Mouse (Mus musculus): ENCODE results near the gene Mctp1.

The Mctp1 gene

DNA sequence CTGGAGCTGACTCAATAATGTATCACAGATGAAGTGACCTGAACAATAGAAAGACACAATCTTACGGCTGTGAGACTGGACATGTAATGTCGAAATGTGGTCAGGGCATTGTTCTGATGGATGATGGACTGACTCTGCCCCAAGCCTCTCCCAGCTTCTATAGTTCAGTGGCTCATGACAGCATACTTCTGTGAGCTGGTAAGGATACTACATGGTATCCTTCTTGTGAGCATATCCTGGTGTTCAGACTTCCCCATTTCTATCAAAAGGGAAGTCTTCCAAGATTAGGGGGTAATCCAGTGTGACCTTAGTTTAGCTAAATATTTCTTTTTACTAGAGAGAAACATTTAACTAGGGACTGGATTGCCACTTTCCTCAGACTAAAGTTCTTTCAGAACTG is 227.2 kb downstream of the Mctp1 start:
- DNase-seq (ENCODE audit: low read depth) = no peak

DNA sequence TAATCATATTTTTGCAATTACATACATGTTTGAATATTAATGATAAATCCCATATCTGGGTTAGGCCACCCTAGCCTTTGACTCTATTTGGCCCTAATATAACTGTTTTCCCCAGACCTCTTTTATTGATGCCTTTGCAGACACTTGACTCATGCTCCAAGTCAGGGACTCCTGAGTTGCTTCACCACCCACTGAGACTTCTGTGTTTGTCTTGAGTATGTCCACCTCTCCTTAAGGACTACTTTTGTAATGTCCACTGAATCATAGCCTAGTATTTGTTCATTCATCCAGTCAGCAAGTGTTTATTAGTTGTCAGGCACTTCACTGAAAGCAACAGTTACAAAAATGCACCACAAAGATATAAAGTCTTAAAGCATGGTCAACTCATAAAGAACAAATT is 235.8 kb downstream of the Mctp1 start:
- DNase-seq (ENCODE audit: low read depth) = no peak

DNA sequence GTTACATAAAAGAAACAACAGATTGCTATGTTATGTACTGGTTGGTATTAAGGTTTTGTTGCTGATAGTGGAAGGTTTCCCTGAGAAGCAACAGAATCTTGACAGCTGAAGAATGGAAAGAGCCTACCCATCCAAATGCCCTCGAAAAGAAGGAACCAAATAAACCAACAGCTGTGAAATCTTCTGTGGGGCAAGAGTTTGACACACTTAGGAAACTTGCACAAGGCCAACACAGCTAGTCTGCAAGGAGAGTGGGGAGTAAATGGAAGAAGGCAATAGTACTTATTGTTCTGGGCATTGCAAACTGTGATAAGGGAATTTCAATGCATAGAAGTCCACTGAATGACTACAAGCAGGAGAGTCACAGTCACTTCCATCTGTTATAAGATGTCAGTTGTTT is 236.2 kb downstream of the Mctp1 start:
- no peak for DNase-seq (ENCODE audit: low read depth)

DNA sequence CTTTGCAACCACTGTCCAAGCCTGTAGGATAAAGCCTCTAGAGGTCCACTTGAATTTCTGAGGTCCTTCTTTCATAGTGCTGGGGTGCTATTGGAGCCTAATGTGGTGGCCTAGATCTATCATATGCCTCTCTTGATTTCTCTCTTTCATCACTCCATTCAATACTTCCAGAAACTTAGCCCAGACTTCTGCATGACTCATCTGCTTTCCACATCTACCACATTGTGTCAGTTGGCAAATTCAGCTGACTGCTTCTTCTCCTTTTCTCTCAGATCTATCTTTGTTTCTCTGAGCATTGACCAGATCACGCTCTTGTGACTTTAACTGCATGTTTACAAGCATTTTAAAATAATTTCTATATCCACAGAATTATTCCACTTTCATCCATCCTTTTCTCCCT is 249.4 kb downstream of the Mctp1 start:
- DNase-seq (ENCODE audit: low read depth) = no peak

DNA sequence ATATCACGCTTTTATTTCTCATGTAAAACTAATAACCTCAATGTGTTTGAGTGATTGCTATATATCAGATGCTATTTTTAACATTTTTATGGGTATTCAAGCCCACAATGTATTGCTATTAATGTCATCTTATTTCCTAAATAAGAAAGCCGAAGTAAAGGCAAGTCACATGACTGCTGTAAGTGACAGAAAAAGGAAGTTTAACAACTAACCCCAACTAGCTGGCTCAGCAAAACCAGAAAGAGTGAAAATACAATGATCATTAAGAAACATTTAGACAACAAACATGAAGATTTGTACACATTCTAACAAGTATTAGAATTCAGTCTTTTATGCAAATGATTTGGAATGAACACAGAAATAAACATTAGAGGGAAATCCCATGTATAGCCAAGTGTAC is 253.9 kb downstream of the Mctp1 start:
- DNase-seq (ENCODE audit: low read depth) = no peak

DNA sequence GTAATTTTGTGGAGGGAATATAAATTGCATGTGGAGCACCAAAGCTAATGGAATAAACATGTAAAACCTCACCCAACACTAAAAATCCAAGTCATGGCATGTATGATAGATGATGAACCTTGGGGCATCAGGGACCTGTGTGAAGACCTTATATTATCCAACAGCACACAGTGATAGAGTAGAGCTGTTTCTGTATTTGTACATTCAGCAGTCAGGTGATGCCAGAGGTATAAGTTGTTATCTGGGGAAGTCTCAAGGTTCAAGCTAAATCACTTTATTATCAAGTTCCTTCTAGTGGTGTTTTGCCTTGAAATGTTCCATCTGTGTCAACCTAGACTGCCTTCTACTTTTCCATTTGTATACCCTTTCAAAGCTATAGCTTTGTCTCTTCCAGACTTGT is 275.2 kb downstream of the Mctp1 start:
- DNase-seq (ENCODE audit: low read depth) = no peak

DNA sequence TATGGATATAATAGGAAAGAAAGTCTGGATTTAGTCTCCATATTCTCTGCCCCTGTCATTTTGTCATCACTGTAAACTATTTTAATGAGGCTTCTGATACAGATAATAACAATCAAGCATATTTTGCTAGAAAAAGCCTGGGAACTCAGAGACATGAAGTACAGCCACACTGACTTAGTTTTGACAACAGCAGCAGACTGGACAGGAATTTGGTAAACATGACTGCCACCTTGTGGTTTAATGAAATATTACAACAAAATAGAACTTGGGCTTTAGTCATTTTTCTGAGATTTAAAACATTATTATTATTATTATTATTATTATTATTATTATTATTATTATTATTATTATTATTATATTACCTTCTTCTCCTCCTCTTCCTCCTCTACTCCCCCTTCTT is 297.0 kb downstream of the Mctp1 start:
- peak; percentile 3 for DNase-seq (ENCODE audit: low read depth)

DNA sequence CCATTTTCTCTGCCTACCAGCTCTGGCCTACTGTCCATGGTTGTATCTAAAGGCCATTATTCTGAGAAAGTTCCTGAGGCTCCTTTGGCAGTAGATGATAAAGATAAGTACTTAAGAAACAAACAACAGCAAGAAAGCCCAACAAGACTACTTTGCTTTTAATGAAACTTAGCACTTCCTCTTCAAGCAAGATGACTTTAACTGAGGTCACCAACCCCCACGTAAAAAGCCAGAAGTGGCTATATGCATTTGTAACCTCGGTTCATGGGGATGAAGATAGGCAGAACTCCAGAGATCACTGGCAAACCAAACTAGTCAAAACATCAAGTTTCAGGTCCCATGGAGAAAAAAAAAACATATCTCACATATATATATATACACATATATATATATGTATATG is 305.0 kb downstream of the Mctp1 start:
- DNase-seq (ENCODE audit: low read depth) = no peak

DNA sequence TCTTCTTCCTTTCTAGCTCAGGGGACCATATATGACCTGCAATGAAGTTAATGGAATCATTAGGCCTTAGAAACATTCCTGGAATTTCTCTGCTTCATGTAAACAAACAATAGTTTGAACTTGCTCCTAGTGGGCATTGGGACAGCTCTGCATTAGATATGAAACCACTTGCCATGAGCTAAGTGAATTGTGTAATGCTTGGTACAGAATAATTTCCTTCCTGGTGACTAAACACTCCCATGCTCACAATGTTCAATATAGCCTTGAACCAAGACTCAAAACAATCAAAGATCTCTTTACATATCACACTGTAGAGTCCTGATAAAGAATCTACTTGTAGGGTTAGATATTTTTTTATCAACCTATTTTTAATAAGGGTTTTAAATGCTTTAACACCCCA is 305.8 kb downstream of the Mctp1 start:
- DNase-seq (ENCODE audit: low read depth) = no peak

DNA sequence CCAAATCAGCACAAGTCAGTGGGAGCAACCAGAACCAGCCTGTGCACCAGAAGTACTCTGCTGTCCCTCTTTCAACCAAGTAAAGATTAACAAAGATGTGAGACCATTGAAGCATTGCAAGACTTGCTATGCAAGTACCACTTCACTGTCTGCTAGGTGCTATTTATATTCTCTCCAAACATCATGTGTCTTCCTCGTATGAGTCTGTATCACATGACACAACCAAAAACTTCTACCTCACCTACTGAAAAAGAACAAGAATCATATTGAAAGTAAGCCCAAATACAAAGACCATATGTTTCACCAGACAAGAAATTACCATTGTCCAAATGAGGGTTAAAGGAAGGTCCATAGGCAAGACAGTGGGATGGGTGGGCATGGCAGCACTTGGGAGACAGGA is 306.4 kb downstream of the Mctp1 start:
- DNase-seq (ENCODE audit: low read depth) = no peak

DNA sequence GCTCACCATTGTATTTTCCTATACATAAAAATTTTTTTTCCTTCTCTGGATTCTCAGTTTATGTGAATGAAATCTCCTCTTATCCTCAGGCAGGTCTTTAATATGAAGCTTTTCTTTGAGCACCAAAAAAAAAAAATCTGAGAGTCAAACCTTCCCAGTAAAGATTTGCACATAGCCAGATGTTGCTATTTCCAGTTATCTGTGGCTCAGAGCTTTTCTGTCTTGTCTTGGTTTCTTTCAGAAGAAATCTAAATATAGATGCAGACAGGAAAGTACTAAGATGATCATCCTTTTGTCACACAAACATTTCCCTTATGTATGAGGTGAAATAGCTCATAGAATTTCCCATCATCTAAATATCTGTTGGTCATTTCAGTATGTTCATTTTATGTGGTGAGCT is 349.7 kb downstream of the Mctp1 start:
- no peak for DNase-seq (ENCODE audit: low read depth)

DNA sequence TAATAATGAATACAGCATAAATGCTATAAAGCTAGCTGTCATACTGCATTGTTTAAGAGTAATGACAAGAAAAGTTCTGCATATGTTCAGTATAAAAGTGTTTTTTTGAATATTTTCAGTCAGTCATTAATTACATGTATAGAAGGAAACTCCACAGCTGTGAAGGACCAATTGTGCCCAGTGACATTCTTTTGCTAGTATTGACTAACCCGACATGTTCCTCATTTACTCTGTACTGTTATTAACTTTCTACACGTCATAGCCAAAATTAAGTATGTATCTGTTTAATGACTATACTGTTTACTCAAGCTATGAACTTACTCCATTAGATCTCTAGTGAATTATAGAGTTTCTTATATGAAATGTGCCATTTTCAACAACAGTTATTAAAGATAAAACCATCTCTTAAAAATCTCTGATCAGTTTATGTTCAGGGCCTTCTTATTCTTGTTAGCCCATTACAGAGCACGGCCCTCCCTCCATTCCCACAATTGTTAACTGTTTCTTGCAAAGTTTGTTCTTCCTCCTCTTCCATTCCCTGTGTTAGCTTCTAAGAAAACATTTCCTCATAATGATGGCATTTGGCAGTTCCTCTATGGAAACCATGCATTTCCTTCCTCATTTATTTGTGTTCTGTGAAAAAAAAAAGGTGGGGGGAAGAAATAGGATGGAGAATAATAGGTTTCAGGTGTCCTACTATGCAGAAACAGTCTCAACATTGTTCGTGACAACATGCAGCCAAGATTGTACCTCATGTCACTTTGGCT is 366.5 kb downstream of the Mctp1 start:
- no peak for DNase-seq (ENCODE audit: low read depth)

DNA sequence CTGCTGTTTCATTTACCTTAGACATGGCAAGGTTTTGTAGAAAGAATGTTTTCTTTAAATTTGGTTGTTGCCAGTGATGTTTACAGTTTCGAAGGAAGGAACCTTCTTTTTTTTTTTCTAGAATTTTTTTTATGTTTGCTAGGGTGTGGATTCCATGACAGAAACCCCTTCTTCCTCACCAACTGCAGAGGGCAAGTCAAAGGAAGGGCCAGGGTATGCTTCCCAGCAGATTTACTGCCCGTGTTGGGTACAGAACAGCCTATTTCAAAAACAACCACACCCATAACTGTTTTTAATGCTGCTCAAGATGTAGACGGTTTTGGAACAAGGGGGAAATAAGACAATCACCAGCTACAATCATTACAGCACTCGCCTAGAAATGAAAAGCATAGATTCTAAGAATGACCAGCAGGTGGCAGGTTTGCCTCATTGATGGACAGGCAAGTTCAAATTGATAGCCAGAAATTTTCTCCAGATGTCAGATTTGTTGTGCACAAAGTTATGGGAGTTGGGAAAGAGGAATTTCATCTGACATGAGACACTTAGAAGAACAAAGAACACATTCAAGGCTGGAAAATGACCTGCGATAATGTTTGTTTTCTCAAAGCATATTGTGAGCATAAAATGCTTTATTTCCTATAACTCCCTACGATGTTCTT is 375.6 kb downstream of the Mctp1 start:
- DNase-seq (ENCODE audit: low read depth) = peak; percentile 44

DNA sequence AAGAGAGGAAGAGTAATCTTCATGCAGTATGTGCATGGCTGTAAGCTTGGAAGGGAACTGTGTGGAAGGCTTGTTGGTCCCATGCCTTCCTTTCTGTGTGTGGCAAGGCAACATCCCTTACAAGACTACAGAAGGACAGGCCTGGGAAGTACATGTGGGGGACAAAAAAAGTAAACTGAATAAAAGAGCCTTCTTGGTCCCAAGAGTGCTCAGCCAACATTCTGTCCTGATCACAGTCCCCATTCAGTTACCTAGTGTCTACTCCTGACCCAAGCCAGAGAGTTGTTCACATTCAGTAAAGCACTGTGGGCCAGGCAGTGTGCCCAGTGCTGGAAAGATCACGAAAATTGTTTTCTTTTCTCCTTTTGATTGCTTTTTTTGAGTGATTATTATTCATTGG is 415.3 kb downstream of the Mctp1 start:
- DNase-seq (ENCODE audit: low read depth) = no peak

DNA sequence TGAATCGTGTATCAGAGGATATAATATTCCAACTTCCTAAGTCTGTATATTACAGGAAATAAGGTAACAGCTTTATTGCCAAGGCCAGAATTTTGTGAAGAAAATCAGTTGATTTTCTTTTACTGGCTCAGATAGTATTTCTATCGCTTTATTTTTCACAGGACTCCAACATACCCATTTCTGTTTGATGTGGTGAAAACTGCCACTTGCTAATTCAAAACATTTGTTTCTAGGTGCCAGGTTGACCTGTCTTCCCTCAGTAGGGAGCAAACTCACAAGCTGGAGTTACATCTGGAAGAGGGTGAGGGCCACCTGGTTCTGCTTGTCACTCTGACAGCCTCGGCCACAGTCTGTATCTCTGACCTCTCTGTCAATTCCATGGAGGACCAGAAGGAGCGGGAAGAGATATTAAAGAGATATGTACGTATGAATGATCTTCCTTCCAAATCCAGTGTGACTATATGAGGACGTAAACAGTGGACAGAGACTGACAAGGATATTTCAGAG is 416.8 kb downstream of the Mctp1 start:
- DNase-seq (ENCODE audit: low read depth) = no peak

DNA sequence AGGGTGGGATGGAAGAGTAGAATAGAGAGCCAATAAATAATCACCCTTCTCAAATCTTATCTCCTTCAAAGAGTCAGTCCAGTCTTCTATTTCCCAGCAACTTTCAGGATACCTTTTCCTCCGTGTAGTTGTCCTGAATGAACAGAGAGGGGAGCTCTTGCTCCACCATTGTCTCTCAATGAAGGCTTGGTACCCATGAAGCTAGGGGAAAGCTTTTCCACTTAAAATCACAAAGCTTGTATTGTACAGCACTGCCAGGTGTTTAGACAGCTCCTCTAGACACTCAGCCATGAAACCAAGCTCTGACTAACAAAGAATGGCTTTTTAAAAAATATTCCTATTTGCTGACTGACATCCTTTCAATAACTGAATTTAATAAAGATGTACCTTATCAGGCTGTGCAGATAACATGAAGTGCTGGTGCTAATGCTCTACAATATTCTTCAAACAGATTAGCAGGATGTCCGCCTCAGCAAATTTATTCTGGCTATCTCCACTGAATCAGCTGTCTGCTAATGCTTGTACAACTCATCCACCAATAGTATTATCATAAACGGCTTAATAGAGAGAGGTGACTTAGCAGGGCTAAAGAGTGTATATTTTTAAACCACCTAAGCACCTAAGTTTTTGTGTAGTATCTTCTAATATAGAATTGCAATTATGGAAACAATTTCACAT is 417.9 kb downstream of the Mctp1 start:
- peak; percentile 10 for DNase-seq (ENCODE audit: low read depth)

DNA sequence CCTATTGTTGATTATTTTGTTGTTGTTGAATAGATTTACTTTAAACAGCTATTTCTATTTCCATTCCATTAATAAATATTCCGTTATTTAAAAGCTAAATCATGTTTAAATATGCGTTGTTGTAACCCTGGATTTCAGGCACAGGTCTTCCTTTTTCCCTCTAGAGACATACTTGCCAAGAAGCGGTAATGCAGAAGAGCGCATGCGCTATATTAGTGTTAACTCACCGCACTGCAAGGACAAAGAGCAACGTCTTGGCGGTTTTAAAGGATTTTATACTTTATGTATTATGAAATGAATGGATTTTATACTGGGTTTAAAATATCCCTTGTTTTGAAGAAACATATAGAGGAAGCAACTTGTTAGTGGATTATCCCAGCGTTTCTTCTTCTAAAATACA is 418.6 kb downstream of the Mctp1 start:
- DNase-seq (ENCODE audit: low read depth) = no peak

DNA sequence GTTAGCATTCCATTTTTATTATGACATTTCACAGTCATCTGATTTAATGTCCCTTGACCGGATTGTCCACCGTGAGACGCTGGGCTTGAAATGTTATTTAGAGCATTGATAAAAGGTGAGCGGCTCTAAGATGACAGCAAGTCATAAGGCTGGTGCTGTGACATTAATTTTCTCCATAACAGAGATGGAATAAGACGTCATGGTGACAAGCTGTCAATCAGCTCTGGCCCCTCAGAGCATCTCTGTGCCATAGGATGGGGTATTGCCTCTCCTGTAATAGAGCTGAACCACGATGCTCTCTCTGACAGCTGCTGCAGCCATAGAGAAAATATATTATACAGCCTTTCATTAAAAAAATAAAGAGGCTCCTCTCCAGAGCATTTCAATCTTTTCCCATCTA is 419.5 kb downstream of the Mctp1 start:
- DNase-seq (ENCODE audit: low read depth) = no peak

DNA sequence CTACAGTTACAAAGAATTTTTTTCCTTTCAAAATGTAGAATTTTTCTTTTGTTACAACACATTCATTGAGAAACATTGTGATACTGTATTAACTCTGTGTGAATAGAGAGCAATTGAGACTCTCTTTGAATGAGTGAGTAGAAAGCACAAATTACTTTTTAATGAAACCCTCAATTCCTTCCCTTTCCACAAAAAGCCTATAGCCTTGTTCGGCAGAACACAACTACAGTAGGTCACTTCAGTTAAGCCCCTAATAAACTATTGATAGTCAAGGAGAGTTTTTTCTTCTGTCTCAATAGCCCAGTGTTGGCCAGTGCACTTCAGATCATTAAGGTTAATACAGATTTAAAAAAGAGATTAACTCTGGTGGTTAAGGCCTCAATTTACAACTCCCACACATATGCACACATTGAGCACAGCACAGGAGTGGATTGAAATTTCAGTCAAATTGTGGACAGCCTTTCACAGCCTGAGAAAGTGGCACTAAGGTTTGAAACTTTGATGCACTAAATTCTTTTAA is 424.6 kb downstream of the Mctp1 start:
- DNase-seq (ENCODE audit: low read depth) = no peak

DNA sequence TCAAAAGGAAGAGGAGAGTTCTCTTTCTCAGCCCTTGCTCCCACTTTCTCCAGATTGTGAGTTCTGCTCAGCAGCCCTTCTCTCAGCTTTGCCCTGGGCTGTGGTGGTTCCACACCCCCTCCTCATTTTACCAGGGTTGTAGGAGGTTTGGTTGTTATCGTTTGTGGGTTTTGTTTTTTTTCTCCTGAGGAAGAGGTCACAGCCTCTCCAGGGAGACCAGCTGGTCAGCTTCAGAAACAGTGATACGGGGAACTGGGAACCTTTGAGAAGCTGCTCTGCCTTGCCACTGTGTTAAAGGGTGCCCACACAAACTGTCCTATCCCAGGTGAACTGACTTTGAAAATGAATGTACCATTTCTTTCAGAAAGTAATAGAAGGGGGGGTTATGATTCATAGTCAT is 425.5 kb downstream of the Mctp1 start:
- no peak for DNase-seq (ENCODE audit: low read depth)

DNA sequence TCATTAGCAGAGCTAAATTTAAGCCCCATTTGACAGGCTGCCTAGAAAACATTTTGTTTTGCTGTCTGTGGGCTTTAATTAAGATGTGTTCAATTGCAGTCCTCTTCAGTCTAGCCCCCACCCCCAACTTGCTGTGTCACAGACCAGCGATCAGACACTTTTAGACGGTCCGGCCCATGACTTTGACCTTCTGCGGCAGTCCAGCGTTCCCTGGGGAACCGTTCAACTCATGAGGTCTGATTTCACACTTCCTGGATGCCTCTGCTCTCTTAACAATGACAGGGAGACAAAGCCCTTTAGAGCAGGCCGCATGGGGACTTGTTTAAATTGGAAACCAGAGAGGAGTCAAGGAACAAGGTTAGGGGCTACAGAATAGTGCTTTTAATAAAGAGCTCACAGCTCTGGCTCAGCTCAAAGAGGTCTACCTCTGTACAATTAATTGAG is 426.2 kb downstream of the Mctp1 start:
- no peak for DNase-seq (ENCODE audit: low read depth)

DNA sequence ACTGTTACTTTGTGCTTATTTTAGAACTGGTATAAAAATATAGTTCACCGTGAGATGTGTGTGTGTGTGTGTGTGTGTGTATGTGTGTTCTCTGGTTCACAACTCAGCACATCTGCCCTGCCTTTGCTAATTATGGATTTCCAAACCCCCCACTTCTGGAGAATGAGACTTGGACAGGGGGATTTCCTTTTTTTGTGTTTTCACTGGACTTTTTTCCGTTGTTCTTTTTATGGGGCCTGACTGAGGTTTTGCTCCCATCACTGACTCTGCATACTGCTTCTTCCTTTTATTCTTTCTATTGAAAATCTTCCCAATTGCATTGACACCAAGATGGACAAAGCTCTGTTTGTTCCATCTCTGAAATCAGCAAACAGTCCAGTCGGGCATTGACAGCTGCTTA is 438.7 kb downstream of the Mctp1 start:
- no peak for DNase-seq (ENCODE audit: low read depth)

All from fibroblast of lung, adult 2 months (primary cell).